Mouse (Mus musculus): ENCODE data around the gene Slc16a2. TPM values are rescaled to one million over a fixed set of nuclear protein-coding genes. Genes with fewer than 3 reads are reported as not detected.

Gene Slc16a2
- polyA plus RNA-seq, 1 experiment: 0.51 TPM

GRCm38 (mm10) chrX:103733091-103733490 is 88.7 kb downstream of the Slc16a2 start:
- Histone ChIP-seq H3K79me3 (ENCODE audit: low read depth) (no peaks in the 10 kb centered on the region), H3K79me2 (ENCODE audit: control insufficient read depth, insufficient read depth) (no peaks in the 10 kb centered on the region), H3ac (ENCODE audit: control insufficient read depth, insufficient read length, low read depth) (no peak overlapping the region), H3K36me3 (ENCODE audit: control insufficient read depth, insufficient read depth) (no peaks in the 10 kb centered on the region), H3K27me3 (ENCODE audit: control insufficient read depth, insufficient read depth, insufficient read length) (no peaks in the 10 kb centered on the region), H3K4me3 (ENCODE audit: insufficient read depth, poor library complexity, severe bottlenecking) (no peak overlapping the region)
- TF ChIP-seq MYOG (IDR thresholded peaks at IDR 0.05; ENCODE audit: control insufficient read depth, extremely low read depth, insufficient read length) (no peak), CTCF (IDR thresholded peaks at IDR 0.05; ENCODE audit: control insufficient read depth, insufficient read depth, insufficient read length) (no peak), MYOD1 (IDR thresholded peaks at IDR 0.05; ENCODE audit: control insufficient read depth, insufficient read length, low read depth) (no peak), USF1 (IDR thresholded peaks at IDR 0.05; ENCODE audit: low read depth) (no peak)

- Histone ChIP-seq H3K79me2 (ENCODE audit: control insufficient read depth, insufficient read depth) (no peaks in the 10 kb centered on the region), H3K79me3 (ENCODE audit: low read depth) (no peaks in the 10 kb centered on the region), H3K27me3 (ENCODE audit: control insufficient read depth, insufficient read depth, insufficient read length) (no peaks in the 10 kb centered on the region), H3K4me3 (ENCODE audit: insufficient read depth, poor library complexity, severe bottlenecking) (no peak overlapping the region), H3K36me3 (ENCODE audit: control insufficient read depth, insufficient read depth) (no peaks in the 10 kb centered on the region), H3ac (ENCODE audit: control insufficient read depth, insufficient read length, low read depth) (no peak overlapping the region)
- TF ChIP-seq CTCF (IDR thresholded peaks at IDR 0.05; ENCODE audit: control insufficient read depth, insufficient read depth, insufficient read length) (no peak), MAX (IDR thresholded peaks at IDR 0.05) (no peak), CEBPB (IDR thresholded peaks at IDR 0.05; ENCODE audit: low read depth) (no peak), MYOD1 (IDR thresholded peaks at IDR 0.05; ENCODE audit: control insufficient read depth, insufficient read length, low read depth) (no peak), MYOG (IDR thresholded peaks at IDR 0.05; ENCODE audit: control insufficient read depth, extremely low read depth, insufficient read length) (no peak), FOSL1 (IDR thresholded peaks at IDR 0.05; ENCODE audit: insufficient read depth, low read length, poor library complexity, severe bottlenecking) (no peak), USF1 (IDR thresholded peaks at IDR 0.05; ENCODE audit: low read depth) (no peak)
Measured at GRCm38 (mm10) chrX:103732033-103732703, 89.6 kb downstream of the Slc16a2 start.

GRCm38 (mm10) chrX:103722437-103722836 is 99.3 kb downstream of the Slc16a2 start:
- Histone ChIP-seq H3K36me3 (ENCODE audit: control insufficient read depth, insufficient read depth) (no peaks in the 10 kb centered on the region), H3K27me3 (ENCODE audit: control insufficient read depth, insufficient read depth, insufficient read length) (no peaks in the 10 kb centered on the region), H3K4me3 (ENCODE audit: insufficient read depth, poor library complexity, severe bottlenecking) (no peak overlapping the region), H3ac (ENCODE audit: control insufficient read depth, insufficient read length, low read depth) (no peak overlapping the region), H3K79me2 (ENCODE audit: control insufficient read depth, insufficient read depth) (no peaks in the 10 kb centered on the region), H3K79me3 (ENCODE audit: low read depth) (no peaks in the 10 kb centered on the region)
- TF ChIP-seq CEBPB (IDR thresholded peaks at IDR 0.05; ENCODE audit: low read depth): no peak

GRCm38 (mm10) chrX:103719618-103720185 is 102.1 kb downstream of the Slc16a2 start:
- no peaks in the 10 kb centered on the region for H3K27me3 ChIP-seq (ENCODE audit: control insufficient read depth, insufficient read depth, insufficient read length)
- no peaks in the 10 kb centered on the region for H3K36me3 ChIP-seq (ENCODE audit: control insufficient read depth, insufficient read depth)
- TF ChIP-seq CEBPB (IDR thresholded peaks at IDR 0.05; ENCODE audit: low read depth): no peak
- no peak for TF ChIP-seq MYOD1 (IDR thresholded peaks at IDR 0.05; ENCODE audit: control insufficient read depth, insufficient read length, low read depth)
- no peak for TF ChIP-seq USF1 (IDR thresholded peaks at IDR 0.05; ENCODE audit: low read depth)
- no peak for TF ChIP-seq MYOG (IDR thresholded peaks at IDR 0.05; ENCODE audit: control insufficient read depth, extremely low read depth, insufficient read length)
- no peak for TF ChIP-seq CTCF (IDR thresholded peaks at IDR 0.05; ENCODE audit: control insufficient read depth, insufficient read depth, insufficient read length)
- no peak for TF ChIP-seq MAX (IDR thresholded peaks at IDR 0.05)
- no peak for TF ChIP-seq FOSL1 (IDR thresholded peaks at IDR 0.05; ENCODE audit: insufficient read depth, low read length, poor library complexity, severe bottlenecking)

GRCm38 (mm10) chrX:103712922-103713321 is 108.9 kb downstream of the Slc16a2 start:
- TF ChIP-seq MAX (IDR thresholded peaks at IDR 0.05): no peak
- no peak for TF ChIP-seq MYOD1 (IDR thresholded peaks at IDR 0.05; ENCODE audit: control insufficient read depth, insufficient read length, low read depth)
- TF ChIP-seq FOSL1 (IDR thresholded peaks at IDR 0.05; ENCODE audit: insufficient read depth, low read length, poor library complexity, severe bottlenecking): no peak
- no peak for TF ChIP-seq MYOG (IDR thresholded peaks at IDR 0.05; ENCODE audit: control insufficient read depth, extremely low read depth, insufficient read length)
- TF ChIP-seq CEBPB (IDR thresholded peaks at IDR 0.05; ENCODE audit: low read depth): no peak
- TF ChIP-seq CTCF (IDR thresholded peaks at IDR 0.05; ENCODE audit: control insufficient read depth, insufficient read depth, insufficient read length): no peak
- TF ChIP-seq USF1 (IDR thresholded peaks at IDR 0.05; ENCODE audit: low read depth): no peak
- H3K79me3 ChIP-seq (ENCODE audit: low read depth): no peaks in the 10 kb centered on the region
- no peaks in the 10 kb centered on the region for H3K36me3 ChIP-seq (ENCODE audit: control insufficient read depth, insufficient read depth)
- H3K27me3 ChIP-seq (ENCODE audit: control insufficient read depth, insufficient read depth, insufficient read length): no peaks in the 10 kb centered on the region
- H3K79me2 ChIP-seq (ENCODE audit: control insufficient read depth, insufficient read depth): no peaks in the 10 kb centered on the region
- no peak overlapping the region for H3K4me3 ChIP-seq (ENCODE audit: insufficient read depth, poor library complexity, severe bottlenecking)
- no peak overlapping the region for H3ac ChIP-seq (ENCODE audit: control insufficient read depth, insufficient read length, low read depth)

More at GRCm38 (mm10) chrX:103719618-103720185, 102.1 kb downstream of the Slc16a2 start:
- Histone ChIP-seq H3K79me3 (ENCODE audit: low read depth) (no peaks in the 10 kb centered on the region), H3K4me3 (ENCODE audit: insufficient read depth, poor library complexity, severe bottlenecking) (no peak overlapping the region), H3ac (ENCODE audit: control insufficient read depth, insufficient read length, low read depth) (no peak overlapping the region), H3K79me2 (ENCODE audit: control insufficient read depth, insufficient read depth) (no peaks in the 10 kb centered on the region)

- Histone ChIP-seq H3K36me3 (ENCODE audit: control insufficient read depth, insufficient read depth) (no peaks in the 10 kb centered on the region), H3K4me3 (ENCODE audit: insufficient read depth, poor library complexity, severe bottlenecking) (no peak overlapping the region), H3K79me3 (ENCODE audit: low read depth) (no peaks in the 10 kb centered on the region), H3K79me2 (ENCODE audit: control insufficient read depth, insufficient read depth) (no peaks in the 10 kb centered on the region), H3ac (ENCODE audit: control insufficient read depth, insufficient read length, low read depth) (no peak overlapping the region), H3K27me3 (ENCODE audit: control insufficient read depth, insufficient read depth, insufficient read length) (no peaks in the 10 kb centered on the region)
- TF ChIP-seq CTCF (IDR thresholded peaks at IDR 0.05; ENCODE audit: control insufficient read depth, insufficient read depth, insufficient read length) (no peak), USF1 (IDR thresholded peaks at IDR 0.05; ENCODE audit: low read depth) (no peak), MAX (IDR thresholded peaks at IDR 0.05) (no peak), FOSL1 (IDR thresholded peaks at IDR 0.05; ENCODE audit: insufficient read depth, low read length, poor library complexity, severe bottlenecking) (no peak), MYOD1 (IDR thresholded peaks at IDR 0.05; ENCODE audit: control insufficient read depth, insufficient read length, low read depth) (no peak), MYOG (IDR thresholded peaks at IDR 0.05; ENCODE audit: control insufficient read depth, extremely low read depth, insufficient read length) (no peak), CEBPB (IDR thresholded peaks at IDR 0.05; ENCODE audit: low read depth) (no peak)
Measured at GRCm38 (mm10) chrX:103709671-103710070, 112.1 kb downstream of the Slc16a2 start.

Measured in C2C12 (cell line).